Mouse (Mus musculus): ENCODE measurements around the gene Txndc17.

GRCm38 (mm10) chr11:72221278-72221677 is 13.9 kb downstream of the Txndc17 start:
- TF ChIP-seq GATA1 (IDR thresholded peaks at IDR 0.05; ENCODE audit: borderline replicate concordance, low read length) (no peak), FLI1 (IDR thresholded peaks at IDR 0.05; ENCODE audit: low read length) (no peak)

All from megakaryocyte, embryonic 14.5 days (primary cell).